Mouse (Mus musculus): ENCODE data around the gene Cavin1.

The Cavin1 gene

GRCm38 (mm10) chr11:100970557-100970937, at the start of gene Cavin1:
TSS of gene Cavin1 (minus strand) at chr11:100970887.
- 13% methylated on average over 20 of the region's 20 CpGs for WGBS

- 44% methylated on average over 6 of the region's 6 CpGs for WGBS
Measured at GRCm38 (mm10) chr11:101011641-101012040, 41.0 kb upstream of the Cavin1 start.

- WGBS, result 2% methylated on average over 29 of the region's 29 CpGs
Measured at GRCm38 (mm10) chr11:101009888-101010784, 39.4 kb upstream of the Cavin1 start.

- WGBS, result under 1% methylated on average over 44 of the region's 44 CpGs
Measured at GRCm38 (mm10) chr11:101009046-101009887, 38.6 kb upstream of the Cavin1 start, which contains the start of gene Atp6v0a1. TSS of gene Atp6v0a1 (plus strand) at chr11:101009452.

GRCm38 (mm10) chr11:101008206-101009045, 37.7 kb upstream of the Cavin1 start:
- 30% methylated on average over 14 of the region's 14 CpGs for WGBS

GRCm38 (mm10) chr11:101003025-101003685, 32.5 kb upstream of the Cavin1 start:
- 60% methylated on average over 3 of the region's 3 CpGs for WGBS

- WGBS, result 77% methylated on average over 5 of the region's 6 CpGs
Measured at GRCm38 (mm10) chr11:101001875-101002552, 31.3 kb upstream of the Cavin1 start.

GRCm38 (mm10) chr11:100999254-100999653, 28.6 kb upstream of the Cavin1 start:
- 84% methylated on average over 3 of the region's 3 CpGs for WGBS

- WGBS, result 95% methylated on average over 2 of the region's 2 CpGs
Measured at GRCm38 (mm10) chr11:100998836-100999235, 28.1 kb upstream of the Cavin1 start.

GRCm38 (mm10) chr11:100996501-100996900, 25.8 kb upstream of the Cavin1 start:
- WGBS, result 79% methylated on average over 4 of the region's 4 CpGs

- 75% methylated on average over 5 of the region's 5 CpGs for WGBS
Measured at GRCm38 (mm10) chr11:100994655-100995054, 24.0 kb upstream of the Cavin1 start.

- WGBS, result 47% methylated on average over 9 of the region's 9 CpGs
Measured at GRCm38 (mm10) chr11:100994233-100994632, 23.5 kb upstream of the Cavin1 start.

GRCm38 (mm10) chr11:100993437-100993836, 22.8 kb upstream of the Cavin1 start:
- 91% methylated on average over 2 of the region's 2 CpGs for WGBS

- 45% methylated on average over 6 of the region's 6 CpGs for WGBS
Measured at GRCm38 (mm10) chr11:100991027-100991534, 20.4 kb upstream of the Cavin1 start.

GRCm38 (mm10) chr11:100989666-100990065, 19.0 kb upstream of the Cavin1 start:
- WGBS, result 75% methylated on average over 2 of the region's 2 CpGs

- 85% methylated on average over 3 of the region's 3 CpGs for WGBS
Measured at GRCm38 (mm10) chr11:100988674-100989073, 18.0 kb upstream of the Cavin1 start.

- 65% methylated on average over 3 of the region's 3 CpGs for WGBS
Measured at GRCm38 (mm10) chr11:100985607-100986006, 14.9 kb upstream of the Cavin1 start.

GRCm38 (mm10) chr11:100983778-100984131, 13.1 kb upstream of the Cavin1 start:
- 79% methylated on average over 7 of the region's 7 CpGs for WGBS

GRCm38 (mm10) chr11:100983125-100983777, 12.6 kb upstream of the Cavin1 start:
- 4% methylated on average over 20 of the region's 20 CpGs for WGBS

GRCm38 (mm10) chr11:100982087-100982486, 11.4 kb upstream of the Cavin1 start:
- WGBS, result 60% methylated on average over 8 of the region's 8 CpGs
